Mouse (Mus musculus): ENCODE results near the gene Lin7b.

DNA sequence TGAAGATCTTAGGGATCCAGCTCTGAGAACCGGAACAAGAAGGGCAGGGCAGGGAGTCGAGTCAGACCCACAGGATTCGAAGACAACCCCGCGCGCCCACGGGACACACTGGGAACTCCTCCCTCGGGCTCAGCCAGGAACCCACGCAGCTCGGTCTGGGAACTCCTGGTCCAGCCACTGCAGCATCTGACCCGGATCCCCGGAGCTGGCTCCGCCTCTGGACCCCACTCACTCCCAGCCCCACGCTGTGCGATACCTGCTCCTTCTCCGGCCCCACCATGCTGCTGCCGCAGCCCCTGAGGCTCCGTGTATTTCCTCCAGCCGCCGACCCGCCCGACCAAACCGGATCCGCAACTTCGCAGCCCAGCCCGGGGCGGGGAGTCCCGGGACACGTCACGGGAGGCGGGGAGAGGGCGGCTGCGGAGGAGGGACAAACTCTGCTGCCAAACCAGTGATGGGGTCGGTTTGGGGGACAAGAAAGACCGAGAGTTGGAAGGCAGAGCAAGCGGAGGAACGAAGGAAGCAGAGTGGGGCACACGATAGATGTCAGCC, 36.9 kb downstream of the Lin7b start, which contains the start of gene Trpm4:
- no peak for TF ChIP-seq CTCF (IDR thresholded peaks at IDR 0.05; ENCODE audit: insufficient read depth, low read depth, low read length)
- no peak for TF ChIP-seq POLR2A (IDR thresholded peaks at IDR 0.05; ENCODE audit: insufficient read depth, low read depth, low read length)

Data from olfactory bulb, adult 2 months (tissue).